Mouse (Mus musculus) hindbrain, embryonic 11.5 days (tissue): Measurements from ENCODE around the gene Ino80d. TPM values are rescaled to one million over a fixed set of nuclear protein-coding genes. Genes with fewer than 3 reads are reported as not detected.

Experiments used
- ATAC-seq: fragments of 200-750 bp; cut with Nextera tagmentation; 2 replicates; pipeline ENCODE4 v1.8.0; 2017; ENCODE audit warnings: mild to moderate bottlenecking, moderate TSS enrichment, moderate library complexity; ENCODE audit not compliant: low FRiP score
- DNase-seq: peaks from one replicate; pipeline ENCODE4 v3.0.0-alpha.2; 2015; ENCODE audit warnings: low spot score
- H3K27ac ChIP-seq: fragments of 300-500 bp; sonication (generic); 2 replicates; pipeline ENCODE4 v1.5.1; 2014; ENCODE audit warnings: mild to moderate bottlenecking, low read depth, low read length
- H3K27me3 ChIP-seq: fragments of 300-500 bp; sonication (generic); 2 replicates; pipeline ENCODE4 v1.6.1; 2014; ENCODE audit warnings: mild to moderate bottlenecking, low read length, moderate library complexity, mixed read lengths; ENCODE audit not compliant: control insufficient read depth, insufficient read depth
- H3K36me3 ChIP-seq: fragments of 300-500 bp; sonication (generic); 2 replicates; pipeline ENCODE4 v1.6.1; 2014; ENCODE audit warnings: mild to moderate bottlenecking, low read length, moderate library complexity, mixed read lengths; ENCODE audit not compliant: control insufficient read depth, insufficient read depth
- H3K4me1 ChIP-seq: fragments of 300-500 bp; sonication (generic); replicated peaks from 2 replicates; pipeline ENCODE4 v1.6.1; 2014; ENCODE audit warnings: low read length, mixed read lengths; ENCODE audit not compliant: control insufficient read depth, insufficient read depth
- H3K4me2 ChIP-seq: fragments of 300-500 bp; sonication (generic); replicated peaks from 2 replicates; pipeline ENCODE4 v1.6.1; 2014; ENCODE audit warnings: mild to moderate bottlenecking, low read depth, low read length
- H3K4me3 ChIP-seq: fragments of 300-500 bp; sonication (generic); 2 replicates; pipeline ENCODE4 v1.5.1; 2014; ENCODE audit warnings: low read depth, low read length
- H3K9ac ChIP-seq: fragments of 300-500 bp; sonication (generic); 2 replicates; pipeline ENCODE4 v1.6.1; 2014; ENCODE audit warnings: low read depth, low read length
- H3K9me3 ChIP-seq: fragments of 300-500 bp; sonication (generic); 2 replicates; pipeline ENCODE4 v1.6.1; 2016; ENCODE audit warnings: low read length; ENCODE audit not compliant: control insufficient read depth
- WGBS: fragments of 180-500 bp; shearing (Covaris S2); extraction: QIAGEN DNeasy Blood & Tissue Kit; methylation state at CpG from one replicate; pipeline ENCODE4 v1.1.7; 2014; 5-methylcytosine and 5-hydroxymethylcytosine counted together
- polyA plus RNA-seq: library from polyadenylated mRNA; unstranded; fragments of >200 nt; fragmentation: Nextera tagmentation; extraction: Ambion mirVana; gene quantifications from 2 replicates; pipeline ENCODE4 v1.2.1, GENCODE M21; 2014

Gene Ino80d
- polyA plus RNA-seq, 1 experiment from 2014 or later, result 16.8 TPM

DNA sequence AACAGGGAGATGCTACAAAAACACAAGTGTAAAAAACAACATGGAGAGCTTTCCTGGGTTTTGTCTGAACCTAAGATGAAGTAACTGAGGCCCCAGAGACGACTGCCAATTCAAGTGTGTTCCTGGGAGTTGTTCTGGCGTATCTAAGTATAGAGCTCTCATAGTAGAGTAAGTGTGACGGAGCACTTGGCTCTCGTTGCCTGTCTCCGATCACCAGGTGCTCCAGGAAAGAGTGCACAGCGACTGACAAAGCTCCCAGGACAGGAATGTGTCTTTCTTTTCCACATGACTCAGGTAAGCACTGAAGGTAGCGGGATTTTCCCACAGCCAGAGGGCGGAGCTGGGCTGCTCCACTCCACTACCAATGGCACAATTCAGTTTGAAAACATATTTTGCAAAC lies 63.6 kb downstream of the Ino80d start:
- no peak for ATAC-seq
- no peak overlapping the region for H3K27ac ChIP-seq
- H3K36me3 ChIP-seq, result no peaks in the 10 kb centered on the region
- no peak overlapping the region for H3K4me3 ChIP-seq
- DNase-seq, result no peak
- H3K27me3 ChIP-seq, result no peaks in the 10 kb centered on the region
- 91% methylated on average over 8 of the region's 8 CpGs for WGBS
- H3K4me1 ChIP-seq, result no peaks in the 10 kb centered on the region
- H3K4me2 ChIP-seq, result no peak overlapping the region
- H3K9ac ChIP-seq, result no peak overlapping the region
- H3K9me3 ChIP-seq, result no peaks in the 10 kb centered on the region

DNA sequence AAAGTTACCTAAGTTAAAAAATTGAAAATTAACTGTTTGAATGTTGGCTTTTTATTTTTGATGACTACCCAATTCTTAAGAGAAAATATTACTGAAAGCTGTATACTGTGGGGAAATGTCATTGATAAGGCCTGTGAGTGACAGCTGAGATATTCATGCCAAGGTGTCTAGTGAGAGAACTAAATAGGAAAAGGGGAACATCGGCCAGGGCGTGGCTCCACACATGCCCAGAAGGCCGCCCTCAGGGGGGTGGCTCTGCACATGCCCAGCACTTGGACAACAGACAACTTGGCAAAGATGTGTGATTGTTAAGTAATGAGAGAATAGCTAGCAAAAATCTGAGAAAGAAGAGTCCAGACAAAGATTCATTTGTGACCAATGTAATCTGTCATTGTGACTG lies 64.5 kb downstream of the Ino80d start:
- ATAC-seq (no peak), DNase-seq (no peak)
- 93% methylated on average over 3 of the region's 3 CpGs for WGBS

DNA sequence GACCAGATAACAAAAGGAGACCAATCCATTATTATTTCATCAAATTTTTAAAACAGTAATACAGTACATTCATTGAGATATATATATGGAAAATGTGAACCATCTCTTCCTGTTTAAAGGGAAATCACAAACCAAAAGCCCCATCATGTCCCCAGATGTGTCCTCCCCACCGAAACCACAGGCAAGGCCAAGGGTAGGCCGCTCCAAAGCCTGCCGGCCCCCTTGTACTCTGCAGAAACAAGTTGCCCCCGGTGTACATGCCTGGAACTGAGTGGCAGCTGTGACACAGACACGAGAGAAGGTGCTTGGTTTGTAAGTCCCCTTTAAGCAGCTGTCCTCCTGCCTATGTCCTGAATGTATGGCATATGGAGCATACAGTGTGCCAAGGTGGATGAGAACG lies 66.5 kb downstream of the Ino80d start:
- ATAC-seq (no peak), DNase-seq (no peak)
- Histone ChIP-seq H3K4me2 (no peak overlapping the region), H3K27me3 (no peaks in the 10 kb centered on the region), H3K9me3 (no peaks in the 10 kb centered on the region), H3K4me1 (no peaks in the 10 kb centered on the region), H3K4me3 (no peak overlapping the region), H3K27ac (no peak overlapping the region), H3K9ac (no peak overlapping the region), H3K36me3 (no peaks in the 10 kb centered on the region)
- 92% methylated on average over 6 of the region's 6 CpGs for WGBS

More for the DNA sequence above, 64.5 kb downstream of the Ino80d start:
- Histone ChIP-seq H3K9me3 (no peaks in the 10 kb centered on the region), H3K27me3 (no peaks in the 10 kb centered on the region), H3K27ac (no peak overlapping the region), H3K4me2 (no peak overlapping the region), H3K4me3 (no peak overlapping the region), H3K36me3 (no peaks in the 10 kb centered on the region), H3K9ac (no peak overlapping the region), H3K4me1 (no peaks in the 10 kb centered on the region)

DNA sequence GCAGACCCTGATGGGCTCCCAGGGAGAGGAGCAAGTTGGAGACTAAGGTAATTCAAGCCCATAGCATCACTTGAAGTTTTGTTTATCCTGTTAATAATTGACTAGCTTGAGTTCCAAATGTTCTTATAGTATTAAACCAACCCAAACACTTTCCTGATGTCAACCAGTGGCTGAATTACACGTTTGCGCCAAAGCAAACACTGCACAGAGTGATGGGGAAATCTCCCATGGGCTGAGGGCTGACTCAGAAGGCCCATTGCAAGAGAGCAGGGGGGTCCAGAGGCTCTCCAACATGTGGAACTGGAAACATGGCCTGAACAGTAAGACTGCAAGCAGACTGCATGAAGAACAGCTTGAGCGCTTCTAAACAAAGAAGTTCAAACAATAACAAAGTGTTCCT lies 81.5 kb downstream of the Ino80d start:
- Histone ChIP-seq H3K27ac (no peak overlapping the region), H3K4me1 (no peaks in the 10 kb centered on the region), H3K9me3 (no peaks in the 10 kb centered on the region), H3K4me2 (no peak overlapping the region), H3K9ac (no peak overlapping the region), H3K36me3 (no peaks in the 10 kb centered on the region), H3K27me3 (no peaks in the 10 kb centered on the region), H3K4me3 (no peak overlapping the region)
- DNase-seq (no peak), ATAC-seq (no peak)
- WGBS, result 85% methylated on average over 3 of the region's 3 CpGs

DNA sequence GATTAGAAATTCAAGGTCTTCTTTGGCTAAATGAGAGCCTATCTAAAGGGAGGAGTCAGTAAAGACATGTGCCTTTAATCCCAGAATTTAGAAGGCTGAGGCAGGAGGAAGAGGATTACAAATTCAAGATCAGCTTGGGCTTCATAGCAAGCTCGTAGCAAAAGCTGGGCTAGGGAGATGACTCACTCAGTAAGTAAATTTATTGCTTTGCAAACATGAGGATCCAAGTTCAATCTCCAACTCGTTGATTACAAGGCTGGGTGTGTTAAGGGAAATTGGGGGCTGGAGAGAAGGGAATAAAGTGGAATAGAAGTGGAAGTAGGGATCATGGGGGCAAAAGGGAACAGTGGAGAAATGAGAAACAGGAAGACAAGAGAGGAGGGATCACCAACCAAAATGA lies 94.6 kb downstream of the Ino80d start:
- no peaks in the 10 kb centered on the region for H3K27me3 ChIP-seq
- H3K4me2 ChIP-seq, result no peak overlapping the region
- WGBS, result 76% methylated on average over 2 of the region's 2 CpGs
- H3K4me1 ChIP-seq, result no peaks in the 10 kb centered on the region
- no peak overlapping the region for H3K9ac ChIP-seq
- ATAC-seq (no peak), DNase-seq (no peak)
- H3K4me3 ChIP-seq, result no peak overlapping the region
- H3K9me3 ChIP-seq, result no peaks in the 10 kb centered on the region
- H3K36me3 ChIP-seq, result no peaks in the 10 kb centered on the region
- no peak overlapping the region for H3K27ac ChIP-seq

DNA sequence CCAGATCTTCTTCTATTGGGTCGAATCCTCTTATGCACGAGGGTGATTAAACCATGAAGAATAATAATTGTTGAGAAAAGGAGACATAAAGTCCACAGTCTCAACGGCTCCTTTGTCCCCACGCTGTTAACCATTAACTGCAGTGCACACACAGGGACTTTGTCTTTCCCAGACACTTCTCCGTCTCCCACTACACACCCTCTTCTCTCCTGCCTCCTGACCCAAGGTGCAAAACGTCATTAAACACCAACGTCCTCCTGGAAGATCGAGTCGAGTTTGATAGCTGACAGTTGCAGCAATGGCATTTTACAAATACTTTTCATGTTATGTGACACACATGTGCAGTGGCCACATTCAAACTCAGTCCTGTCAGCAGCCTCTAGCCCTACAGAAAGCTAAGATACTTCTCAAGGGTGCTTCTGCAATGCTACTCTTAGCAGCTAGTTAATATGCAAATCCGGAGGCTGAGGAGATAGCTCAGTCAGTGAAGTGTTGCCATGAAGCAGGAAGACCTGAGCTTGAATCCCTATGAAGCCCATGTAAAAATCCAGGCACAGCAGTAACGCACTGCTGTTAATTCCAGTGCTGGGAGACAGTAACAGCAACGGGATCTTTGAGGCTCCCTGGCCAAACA lies 109.3 kb downstream of the Ino80d start:
- Histone ChIP-seq H3K9me3 (no peaks in the 10 kb centered on the region), H3K4me3 (no peak overlapping the region), H3K4me1 (no peaks in the 10 kb centered on the region), H3K27me3 (no peaks in the 10 kb centered on the region), H3K27ac (no peak overlapping the region), H3K4me2 (no peak overlapping the region), H3K36me3 (no peaks in the 10 kb centered on the region), H3K9ac (no peak overlapping the region)
- WGBS, result 57% methylated on average over 12 of the region's 12 CpGs
- DNase-seq (no peak), ATAC-seq (no peak)

DNA sequence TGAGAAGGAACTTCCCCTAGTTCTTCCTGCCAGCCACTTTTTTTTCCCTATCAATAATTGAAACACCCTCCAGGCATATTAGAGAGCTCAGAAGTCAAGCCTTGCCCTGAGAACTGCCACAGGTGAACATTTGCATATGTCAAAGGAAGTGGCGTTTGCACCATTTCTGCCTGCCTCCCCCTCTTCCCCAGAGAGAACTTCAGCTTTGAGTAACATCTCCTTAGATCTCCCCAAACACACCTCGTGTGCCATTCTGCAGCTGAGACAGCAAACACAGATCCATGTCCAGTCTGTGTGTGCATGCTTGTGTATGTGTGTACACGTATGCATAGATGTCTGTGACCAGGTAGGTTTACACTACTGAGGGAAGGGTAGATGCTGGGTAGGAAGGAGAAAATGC lies 112.6 kb downstream of the Ino80d start:
- 76% methylated on average over 3 of the region's 3 CpGs for WGBS
- no peak for DNase-seq
- no peak overlapping the region for H3K9ac ChIP-seq

DNA sequence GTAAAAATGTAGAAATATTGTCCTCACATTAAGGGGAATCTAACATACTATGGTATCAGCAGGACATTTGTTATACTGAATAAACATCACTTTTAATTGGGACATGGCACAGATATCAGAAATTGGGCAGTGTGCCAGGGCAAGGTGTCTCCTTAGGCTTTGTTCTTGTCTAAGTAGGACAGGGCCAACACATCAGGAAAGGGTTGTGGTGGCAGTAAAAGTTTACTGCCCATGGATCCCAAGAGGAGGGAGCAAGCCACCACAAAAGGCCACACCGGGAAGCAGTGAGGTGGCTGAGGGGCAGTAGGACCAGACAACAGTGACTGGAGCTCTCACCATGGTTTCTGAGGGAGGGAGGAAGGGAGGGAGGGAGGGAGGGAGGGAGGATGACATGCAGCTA lies 121.1 kb downstream of the Ino80d start:
- 60% methylated on average over 1 of the region's 1 CpGs for WGBS
- H3K27ac ChIP-seq, result no peak overlapping the region
- no peak for ATAC-seq

More for the DNA sequence above, 112.6 kb downstream of the Ino80d start:
- no peak overlapping the region for H3K27ac ChIP-seq
- H3K4me2 ChIP-seq, result no peak overlapping the region
- no peaks in the 10 kb centered on the region for H3K4me1 ChIP-seq
- H3K36me3 ChIP-seq, result no peaks in the 10 kb centered on the region
- no peak for ATAC-seq
- H3K4me3 ChIP-seq, result no peak overlapping the region
- no peaks in the 10 kb centered on the region for H3K27me3 ChIP-seq
- H3K9me3 ChIP-seq, result no peaks in the 10 kb centered on the region

DNA sequence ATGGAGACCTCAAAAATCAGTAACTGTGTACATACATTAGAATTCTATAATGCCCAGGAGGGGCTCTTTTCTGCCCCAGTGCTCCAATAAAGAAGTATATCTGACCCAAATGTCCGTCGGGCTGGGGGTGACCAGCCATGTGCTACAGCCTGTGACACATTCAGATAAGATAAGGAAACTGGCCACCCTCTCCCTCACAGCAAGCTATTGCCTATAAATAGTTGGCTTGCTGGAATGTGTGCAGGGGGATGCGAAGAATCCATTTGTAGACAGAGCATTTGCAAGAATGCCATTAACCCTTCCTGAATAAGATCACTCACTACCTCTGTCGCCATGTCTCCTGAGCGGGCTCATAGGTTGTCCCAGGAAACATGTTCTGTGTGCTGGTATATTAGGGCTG lies 121.8 kb downstream of the Ino80d start:
- no peak for DNase-seq
- Histone ChIP-seq H3K9me3 (no peaks in the 10 kb centered on the region), H3K4me3 (no peak overlapping the region), H3K4me1 (no peaks in the 10 kb centered on the region), H3K9ac (no peak overlapping the region), H3K27ac (no peak overlapping the region), H3K4me2 (no peak overlapping the region), H3K36me3 (no peaks in the 10 kb centered on the region), H3K27me3 (no peaks in the 10 kb centered on the region)
- 76% methylated on average over 5 of the region's 5 CpGs for WGBS
- ATAC-seq, result no peak

More for the DNA sequence above, 121.1 kb downstream of the Ino80d start:
- Histone ChIP-seq H3K36me3 (no peaks in the 10 kb centered on the region), H3K27me3 (no peaks in the 10 kb centered on the region), H3K4me1 (no peaks in the 10 kb centered on the region), H3K9me3 (no peaks in the 10 kb centered on the region), H3K9ac (no peak overlapping the region), H3K4me2 (no peak overlapping the region), H3K4me3 (no peak overlapping the region)
- DNase-seq, result no peak
